Mouse (Mus musculus): Measurements from ENCODE around the gene Zdhhc12. TPM values are rescaled to one million over a fixed set of nuclear protein-coding genes. Genes with fewer than 3 reads are reported as not detected.
"Not testable (repeated sequence)": the region's sequence is repeated elsewhere in the genome, so short reads cannot be mapped to it uniquely, and the experiment has no call there.

Gene Zdhhc12
- total RNA-seq, 2 experiments from 2014 or later, result 9.4 to 9.5 TPM

- no peak for DNase-seq
These were observed 29.7 kb downstream of the Zdhhc12 start for GRCm38 (mm10) chr2:30063791-30064190.

GRCm38 (mm10) chr2:30063235-30063634, 30.2 kb downstream of the Zdhhc12 start:
- DNase-seq, result no peak

GRCm38 (mm10) chr2:30062249-30063093, 31.0 kb downstream of the Zdhhc12 start:
- DNase-seq, result peak; percentile 37 to 43

GRCm38 (mm10) chr2:30061215-30062166, 32.0 kb downstream of the Zdhhc12 start:
- DNase-seq, result peak; percentile 36 to 38

- DNase-seq, result no peak
These were observed 35.0 kb downstream of the Zdhhc12 start for GRCm38 (mm10) chr2:30058418-30058817.

GRCm38 (mm10) chr2:30057223-30057904, 36.1 kb downstream of the Zdhhc12 start, which contains the start of gene Set:
TSS of gene Set (plus strand) at chr2:30057378.
- no peak for DNase-seq

GRCm38 (mm10) chr2:30056736-30057135, 36.7 kb downstream of the Zdhhc12 start:
- no peak for DNase-seq

GRCm38 (mm10) chr2:30055310-30055709, 38.1 kb downstream of the Zdhhc12 start:
- DNase-seq, result not testable (repeated sequence)

- DNase-seq, result no peak
These were observed 41.3 kb downstream of the Zdhhc12 start for GRCm38 (mm10) chr2:30051992-30052761.

- no peak for DNase-seq
These were observed 43.6 kb downstream of the Zdhhc12 start for GRCm38 (mm10) chr2:30049831-30050230.

- DNase-seq, result peak; percentile 97 to 98
These were observed 44.6 kb downstream of the Zdhhc12 start, which contains the start of gene Wdr34 for GRCm38 (mm10) chr2:30048699-30049388. TSS of gene Wdr34 (minus strand) at chr2:30048881.

GRCm38 (mm10) chr2:30048101-30048501, 45.3 kb downstream of the Zdhhc12 start:
- DNase-seq, result no peak

- DNase-seq, result no peak
These were observed 46.3 kb downstream of the Zdhhc12 start for GRCm38 (mm10) chr2:30047127-30047526.

- no peak for DNase-seq
These were observed 48.9 kb downstream of the Zdhhc12 start for GRCm38 (mm10) chr2:30044550-30044949.

GRCm38 (mm10) chr2:30042445-30042844, 51.0 kb downstream of the Zdhhc12 start:
- peak; percentile 66 to 72 for DNase-seq

Other genes with a start within 250 kb of the Zdhhc12 start
- 1 to 10 TPM; 6.6 to 7.7 TPM for gene Cercam, start 224.5 kb downstream of the Zdhhc12 start, total RNA-seq (2021)
- gene Odf2, start 204.4 kb downstream of the Zdhhc12 start, total RNA-seq (2021), result 100 to 1,000 TPM; 101 to 114 TPM
- 10 to 100 TPM; 38.7 to 45.5 TPM for gene Gle1, start 158.2 kb downstream of the Zdhhc12 start, total RNA-seq (2021)
- gene Sptan1, start 128.1 kb downstream of the Zdhhc12 start, total RNA-seq (2021), result 100 to 1,000 TPM; 824 to 881 TPM
- gene Wdr34, start 44.8 kb downstream of the Zdhhc12 start, total RNA-seq (2021), result 10 to 100 TPM; 31.8 to 34.0 TPM
- gene Set, start 36.3 kb downstream of the Zdhhc12 start, total RNA-seq (2021), result 100 to 1,000 TPM; 189 to 193 TPM
- 1 to 10 TPM; 1.1 to 2.0 TPM for gene Pkn3, start 16.0 kb downstream of the Zdhhc12 start, total RNA-seq (2021)
- 100 to 1,000 TPM; 189 to 198 TPM for gene Zer1, start 30.9 kb upstream of the Zdhhc12 start, total RNA-seq (2021)
- 10 to 100 TPM; 58.5 to 61.7 TPM for gene Tbc1d13, start 40.1 kb upstream of the Zdhhc12 start, total RNA-seq (2021)
- gene Endog, start 77.8 kb upstream of the Zdhhc12 start, total RNA-seq (2021), result 10 to 100 TPM; 21.3 to 21.9 TPM
- gene Spout1, start 84.8 kb upstream of the Zdhhc12 start, total RNA-seq (2021), result 10 to 100 TPM; 34.5 to 37.2 TPM
- gene Kyat1, start 112.2 kb upstream of the Zdhhc12 start, total RNA-seq (2021), result 10 to 100 TPM; 16.0 to 16.2 TPM
- gene Lrrc8a, start 144.1 kb upstream of the Zdhhc12 start, total RNA-seq (2021), result 10 to 100 TPM; 52.4 to 57.5 TPM
- gene Gm28035, start 146.9 kb upstream of the Zdhhc12 start, total RNA-seq (2021), result 10 to 100 TPM in 1 of 2 experiments, 1 to 10 TPM in 1; 9.2 to 11.1 TPM
- 10 to 100 TPM; 16.8 to 21.9 TPM for gene Phyhd1, start 172.6 kb upstream of the Zdhhc12 start, total RNA-seq (2021)
- gene Gm28038, start 187.4 kb upstream of the Zdhhc12 start, total RNA-seq (2021), result not detected
- 10 to 100 TPM; 20.9 to 22.2 TPM for gene Dolk, start 192.7 kb upstream of the Zdhhc12 start, total RNA-seq (2021)
- gene Nup188, start 192.7 kb upstream of the Zdhhc12 start, total RNA-seq (2021), result 10 to 100 TPM; 21.1 to 23.4 TPM

Data from layer of hippocampus, postnatal 36 days (tissue).